Mouse (Mus musculus): ENCODE data around the gene Nipsnap1. TPM values are rescaled to one million over a fixed set of nuclear protein-coding genes. Genes with fewer than 3 reads are reported as not detected.

Nipsnap1 gene
- polyA plus RNA-seq, 1 experiment from 2014 or later = 139 TPM

GRCm38 (mm10) chr11:4931009-4931601, 57.4 kb downstream of the Nipsnap1 start:
- Histone ChIP-seq H3K4me2 (no peak overlapping the region), H3K9ac (no peak overlapping the region), H3K9me3 (no peaks in the 10 kb centered on the region), H3K27me3 (no peaks in the 10 kb centered on the region), H3K4me1 (replicated peaks) (peaks cover 13% of the 10 kb centered on the region), H3K27ac (replicated peaks) (peak overlapping the region; percentile 51), H3K4me3 (no peak overlapping the region), H3K36me3 (peaks cover 48% of the 10 kb centered on the region)
- ATAC-seq (ENCODE audit: low FRiP score, low read depth) = 0 out of 2 replicates have a peak, but pooled peaks have one; percentile 8
- 64% methylated on average over 1 of the region's 1 CpGs for WGBS

DNA sequence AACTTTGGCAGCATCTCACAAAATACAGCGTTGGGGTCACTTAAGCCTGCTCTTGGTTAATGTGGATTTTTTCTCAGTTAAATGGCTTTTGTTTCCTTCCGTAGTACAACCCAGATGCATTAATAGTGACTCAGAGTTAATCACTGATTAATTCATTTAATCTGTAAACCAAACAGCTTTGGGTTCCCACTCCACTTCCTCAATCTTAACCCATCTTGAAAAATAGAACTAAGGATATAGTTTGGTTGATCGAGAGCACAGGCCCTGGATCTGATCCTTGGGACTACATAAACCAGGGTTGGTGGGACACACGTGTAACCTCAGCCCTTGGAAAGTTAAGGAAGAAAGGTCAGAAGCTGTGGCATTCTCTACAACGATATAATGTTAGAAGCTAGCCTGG, 62.5 kb downstream of the Nipsnap1 start:
- 82% methylated on average over 5 of the region's 5 CpGs for WGBS

More for the DNA sequence above, 62.5 kb downstream of the Nipsnap1 start:
- Histone ChIP-seq H3K36me3 (0 out of 2 replicates have a peak, but pooled peaks cover 5% of the 10 kb centered on the region), H3K4me1 (replicated peaks) (peaks cover 5% of the 10 kb centered on the region), H3K9me3 (no peaks in the 10 kb centered on the region), H3K27ac (replicated peaks) (no peak overlapping the region), H3K9ac (no peak overlapping the region), H3K27me3 (no peaks in the 10 kb centered on the region), H3K4me2 (no peak overlapping the region), H3K4me3 (no peak overlapping the region)
- ATAC-seq (ENCODE audit: low FRiP score, low read depth) = no peak

Small RNAs within 50 kb of the gene (microRNA-seq; reads per million reads assigned to microRNA genes)
- gene Mir6918 = 0.65 reads per million

Other genes starting within 250 kb of the Nipsnap1 start
- gene Ascc2, start 236.2 kb upstream of the Nipsnap1 start, polyA plus RNA-seq (2015; fragmentation: Nextera tagmentation; extraction: Ambion mirVana) = 21.1 and 21.4 TPM in 2 replicates
- gene Uqcr10, start 169.6 kb upstream of the Nipsnap1 start, polyA plus RNA-seq (2015; fragmentation: Nextera tagmentation; extraction: Ambion mirVana) = 678 and 743 TPM in 2 replicates
- gene Zmat5, start 169.3 kb upstream of the Nipsnap1 start, polyA plus RNA-seq (2015; fragmentation: Nextera tagmentation; extraction: Ambion mirVana) = 62.2 and 63.8 TPM in 2 replicates
- 2.3 and 2.7 TPM in 2 replicates for gene Cabp7, start 127.2 kb upstream of the Nipsnap1 start, polyA plus RNA-seq (2015; fragmentation: Nextera tagmentation; extraction: Ambion mirVana)
- gene Nf2, start 24.4 kb upstream of the Nipsnap1 start, polyA plus RNA-seq (2015; fragmentation: Nextera tagmentation; extraction: Ambion mirVana) = 66.8 and 72.3 TPM in 2 replicates
- 48.7 and 51.4 TPM in 2 replicates for gene Thoc5, start 21.4 kb downstream of the Nipsnap1 start, polyA plus RNA-seq (2015; fragmentation: Nextera tagmentation; extraction: Ambion mirVana)
- 11.2 and 11.6 TPM in 2 replicates for gene Nefh, start 74.1 kb downstream of the Nipsnap1 start, polyA plus RNA-seq (2015; fragmentation: Nextera tagmentation; extraction: Ambion mirVana)
- gene Ap1b1, start 112.9 kb downstream of the Nipsnap1 start, polyA plus RNA-seq (2015; fragmentation: Nextera tagmentation; extraction: Ambion mirVana) = 99.1 and 105 TPM in 2 replicates
- gene Rasl10a, start 184.2 kb downstream of the Nipsnap1 start, polyA plus RNA-seq (2015; fragmentation: Nextera tagmentation; extraction: Ambion mirVana) = 1.1 and 1.6 TPM in 2 replicates
- 27.0 and 32.2 TPM in 2 replicates for gene Gas2l1, start 191.4 kb downstream of the Nipsnap1 start, polyA plus RNA-seq (2015; fragmentation: Nextera tagmentation; extraction: Ambion mirVana)
- gene Rhbdd3, start 225.0 kb downstream of the Nipsnap1 start, polyA plus RNA-seq (2015; fragmentation: Nextera tagmentation; extraction: Ambion mirVana) = 44.3 and 44.4 TPM in 2 replicates
- 564 and 566 TPM in 2 replicates for gene Ewsr1, start 225.3 kb downstream of the Nipsnap1 start, polyA plus RNA-seq (2015; fragmentation: Nextera tagmentation; extraction: Ambion mirVana)

All from hindbrain, embryonic 15.5 days (tissue).